Mouse (Mus musculus) forebrain, postnatal 0 days (tissue): ENCODE data around the gene Bag3. TPM values are rescaled to one million over a fixed set of nuclear protein-coding genes. Genes with fewer than 3 reads are reported as not detected.

Source experiments
- ATAC-seq: fragments of 200-750 bp; cut with Nextera tagmentation; 2 replicates; pipeline ENCODE4 v1.8.0; 2017; ENCODE audit warnings: mild to moderate bottlenecking, moderate library complexity
- DNase-seq: peaks from one replicate; pipeline ENCODE4 v3.0.0-alpha.2; 2015
- H3K27ac ChIP-seq: fragments of 300-500 bp; sonication (generic); 2 replicates; pipeline ENCODE4 v1.5.1; 2014; ENCODE audit warnings: low read depth, mild to moderate bottlenecking, antibody characterized with exemption, low read length, moderate library complexity, mixed read lengths
- H3K27me3 ChIP-seq: fragments of 300-500 bp; sonication (generic); 2 replicates; pipeline ENCODE4 v1.6.1; 2014; ENCODE audit warnings: mild to moderate bottlenecking, low read length, mixed read lengths; ENCODE audit not compliant: insufficient read depth
- H3K36me3 ChIP-seq: fragments of 300-500 bp; sonication (generic); 2 replicates; pipeline ENCODE4 v1.6.1; 2014; ENCODE audit warnings: mild to moderate bottlenecking, moderate library complexity; ENCODE audit not compliant: insufficient read depth
- H3K4me1 ChIP-seq: fragments of 300-500 bp; sonication (generic); 2 replicates; pipeline ENCODE4 v1.6.1; 2014; ENCODE audit warnings: antibody characterized with exemption; ENCODE audit not compliant: insufficient read depth
- H3K4me2 ChIP-seq: fragments of 300-500 bp; sonication (generic); 2 replicates; pipeline ENCODE4 v1.6.1; 2014; ENCODE audit warnings: low read depth, mild to moderate bottlenecking, moderate library complexity
- H3K4me3 ChIP-seq: fragments of 300-500 bp; sonication (generic); 2 replicates; pipeline ENCODE4 v1.5.1; 2014; ENCODE audit warnings: low read depth, low read length, mixed read lengths
- H3K9ac ChIP-seq: fragments of 300-500 bp; sonication (generic); 2 replicates; pipeline ENCODE4 v1.6.1; 2014; ENCODE audit warnings: mild to moderate bottlenecking
- H3K9me3 ChIP-seq: fragments of 300-500 bp; sonication (generic); 2 replicates; pipeline ENCODE4 v1.6.1; 2016; ENCODE audit warnings: low read length
- CTCF ChIP-seq: sonication (generic); IDR thresholded peaks from 2 replicates; pipeline ENCODE4 v1.5.1; 2016; ENCODE audit warnings: antibody characterized with exemption, control low read depth, low read depth
- WGBS: fragments of 180-500 bp; shearing (Covaris S2); extraction: QIAGEN DNeasy Blood & Tissue Kit; methylation state at CpG from one replicate; pipeline ENCODE4 v1.1.7; 2014; 5-methylcytosine and 5-hydroxymethylcytosine counted together
- polyA plus RNA-seq: library from polyadenylated mRNA; unstranded; fragments of >200 nt; fragmentation: Nextera tagmentation; extraction: Ambion mirVana; gene quantifications from 2 replicates; pipeline ENCODE4 v1.2.1, GENCODE M21; 2015
- total RNA-seq: library from RNA; depleted of rRNA; stranded (reverse); fragments of >200 nt; gene quantifications from 2 replicates; pipeline ENCODE4 v1.2.3, GENCODE M21; 2014

Gene Bag3
- total and polyA plus RNA-seq, 2 experiments from 2014 or later: 3.8 to 4.1 TPM

DNA sequence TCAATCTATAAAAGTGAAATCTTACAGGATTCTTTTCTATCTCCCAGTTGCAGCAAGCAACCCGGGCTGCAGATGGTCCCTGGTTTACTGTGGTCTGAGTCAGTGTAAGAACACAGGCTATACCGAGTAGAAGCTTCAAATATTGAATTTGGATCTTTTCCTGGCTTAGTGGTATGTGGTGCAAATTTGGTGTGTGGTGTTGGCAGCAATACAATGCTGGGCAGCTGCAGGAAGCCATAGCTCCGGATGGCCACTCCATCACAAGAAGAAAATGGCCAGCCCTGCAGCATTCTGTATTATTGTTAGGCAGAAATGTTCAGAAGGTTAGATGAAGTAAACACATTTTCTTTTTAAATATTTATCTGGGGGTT, 27.7 kb downstream of the Bag3 start:
- 15% methylated on average over 3 of the region's 3 CpGs for WGBS
- Histone ChIP-seq H3K36me3 (no peaks in the 10 kb centered on the region), H3K9ac (no peak overlapping the region), H3K4me3 (no peak overlapping the region), H3K27ac (peak overlapping the region; percentile 82), H3K4me2 (no peak overlapping the region), H3K27me3 (no peaks in the 10 kb centered on the region), H3K4me1 (peaks cover 10% of the 10 kb centered on the region; the same call in 1 of the 2 replicates), H3K9me3 (no peaks in the 10 kb centered on the region)
- TF ChIP-seq CTCF: no peak
- ATAC-seq: peak; percentile 38; the same call in 1 of the 2 replicates
- DNase-seq: peak; percentile 45

DNA sequence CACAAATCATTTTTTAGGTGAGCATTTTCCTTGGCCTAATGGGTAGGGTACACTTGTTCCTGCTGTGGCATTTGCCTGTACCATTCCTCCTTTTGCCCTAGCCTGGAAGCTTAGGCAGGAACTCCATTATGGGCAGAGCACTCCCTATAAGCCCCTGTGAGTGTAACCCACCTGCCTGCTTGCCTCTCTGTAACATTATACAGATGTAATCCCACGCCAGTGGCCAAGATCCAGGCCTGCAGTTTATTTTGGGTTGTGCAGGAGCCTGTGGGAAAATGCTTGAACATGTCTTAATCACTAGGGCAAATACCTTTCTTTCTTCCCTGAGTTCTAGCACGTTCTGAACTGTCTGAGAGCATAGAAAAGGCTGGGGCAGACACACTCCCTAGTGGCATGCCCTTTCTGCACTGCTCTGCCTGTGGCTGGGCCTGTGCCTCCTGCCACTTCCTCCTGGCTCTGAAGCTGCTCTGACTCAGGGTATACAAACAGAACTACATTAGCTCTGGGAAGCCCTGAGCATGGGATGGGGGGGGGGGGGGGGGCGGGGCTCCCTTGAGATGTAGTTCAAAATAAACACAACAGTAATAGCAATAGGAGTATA, 29.8 kb downstream of the Bag3 start:
- H3K4me2 ChIP-seq: no peak overlapping the region
- H3K36me3 ChIP-seq: no peaks in the 10 kb centered on the region
- peaks cover 10% of the 10 kb centered on the region; the same call in 1 of the 2 replicates for H3K4me1 ChIP-seq
- no peak overlapping the region for H3K27ac ChIP-seq
- H3K4me3 ChIP-seq: no peak overlapping the region
- no peaks in the 10 kb centered on the region for H3K9me3 ChIP-seq
- H3K9ac ChIP-seq: no peak overlapping the region
- DNase-seq (no peak), ATAC-seq (no peak)
- TF ChIP-seq CTCF: no peak
- H3K27me3 ChIP-seq: no peaks in the 10 kb centered on the region
- 46% methylated on average over 3 of the region's 3 CpGs for WGBS

- H3K27ac ChIP-seq: no peak overlapping the region
- no peak overlapping the region for H3K9ac ChIP-seq
- no peaks in the 10 kb centered on the region for H3K9me3 ChIP-seq
- no peak for ATAC-seq
- peaks cover 9% of the 10 kb centered on the region; the same call in 1 of the 2 replicates for H3K4me1 ChIP-seq
- no peaks in the 10 kb centered on the region for H3K27me3 ChIP-seq
- H3K4me2 ChIP-seq: no peak overlapping the region
- no peaks in the 10 kb centered on the region for H3K36me3 ChIP-seq
- no peak for DNase-seq
- H3K4me3 ChIP-seq: no peak overlapping the region
- TF ChIP-seq CTCF: no peak
- 85% methylated on average over 6 of the region's 6 CpGs for WGBS
These were observed 31.1 kb downstream of the Bag3 start for GRCm38 (mm10) chr7:128554502-128554901.

- DNase-seq (no peak), ATAC-seq (no peak)
- no peaks in the 10 kb centered on the region for H3K36me3 ChIP-seq
- H3K4me3 ChIP-seq: no peak overlapping the region
- H3K9ac ChIP-seq: no peak overlapping the region
- H3K9me3 ChIP-seq: no peaks in the 10 kb centered on the region
- whole genome bisulfite sequencing: 91% methylated on average over 5 of the region's 5 CpGs
- no peaks in the 10 kb centered on the region for H3K27me3 ChIP-seq
- H3K4me1 ChIP-seq: peaks cover 4% of the 10 kb centered on the region; the same call in 1 of the 2 replicates
- no peak overlapping the region for H3K27ac ChIP-seq
- TF ChIP-seq CTCF: no peak
- H3K4me2 ChIP-seq: no peak overlapping the region
These were observed 31.8 kb downstream of the Bag3 start for GRCm38 (mm10) chr7:128555141-128555750.

DNA sequence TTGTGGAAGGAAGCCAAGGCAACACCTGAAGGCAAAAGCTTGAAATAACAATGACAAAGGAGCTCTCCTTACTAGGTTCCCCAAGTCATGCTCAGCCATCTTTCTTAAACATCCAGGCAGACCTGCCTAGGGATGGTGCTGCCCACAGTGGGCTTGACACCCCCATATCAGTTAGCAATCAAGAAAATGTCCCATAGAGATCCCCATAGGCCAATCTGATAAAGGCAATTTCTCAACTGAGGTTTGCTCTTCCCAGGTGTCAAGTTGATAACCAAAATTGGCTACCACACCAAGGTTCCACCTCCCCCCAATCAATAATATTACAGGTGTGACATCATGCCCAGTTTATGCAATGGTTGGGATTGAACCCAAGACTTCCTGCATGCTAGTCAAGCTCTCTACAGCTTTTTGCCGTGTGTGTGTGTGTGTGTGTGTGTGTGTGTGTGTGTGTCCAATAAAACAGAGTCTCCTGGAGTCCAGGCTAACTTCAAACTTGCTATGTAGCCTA, 33.6 kb downstream of the Bag3 start:
- DNase-seq: no peak
- Histone ChIP-seq H3K36me3 (no peaks in the 10 kb centered on the region), H3K4me1 (no peaks in the 10 kb centered on the region), H3K9me3 (no peaks in the 10 kb centered on the region), H3K27me3 (no peaks in the 10 kb centered on the region), H3K27ac (no peak overlapping the region), H3K4me3 (no peak overlapping the region), H3K9ac (no peak overlapping the region), H3K4me2 (no peak overlapping the region)
- ATAC-seq: no peak
- WGBS: 85% methylated on average over 1 of the region's 1 CpGs
- TF ChIP-seq CTCF: no peak

DNA sequence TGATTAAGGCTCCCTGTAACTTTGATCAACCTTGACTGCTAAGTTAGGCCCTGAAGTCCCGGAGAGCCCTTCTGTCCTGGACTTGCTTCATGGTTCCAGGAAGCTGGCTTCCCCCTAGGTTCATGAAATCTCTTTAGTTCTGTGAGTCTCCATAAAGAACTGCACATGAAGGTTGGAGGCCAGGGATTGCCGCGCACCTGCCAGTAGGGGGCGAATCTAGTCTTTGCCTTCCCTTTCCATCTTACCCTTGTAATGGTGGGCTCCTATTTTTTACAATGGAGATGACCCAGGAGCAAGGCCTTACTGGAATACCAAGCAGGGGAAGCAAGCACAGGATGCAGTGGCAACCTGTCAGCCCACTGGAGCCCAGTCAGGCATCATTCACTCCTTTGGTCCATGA, 40.0 kb downstream of the Bag3 start:
- Histone ChIP-seq H3K27ac (no peak overlapping the region), H3K9ac (no peak overlapping the region), H3K4me1 (no peaks in the 10 kb centered on the region), H3K27me3 (no peaks in the 10 kb centered on the region), H3K36me3 (no peaks in the 10 kb centered on the region), H3K4me2 (no peak overlapping the region), H3K9me3 (no peaks in the 10 kb centered on the region), H3K4me3 (no peak overlapping the region)
- 52% methylated on average over 4 of the region's 4 CpGs for WGBS
- no peak for DNase-seq
- TF ChIP-seq CTCF: peak; percentile 51
- ATAC-seq: no peak

DNA sequence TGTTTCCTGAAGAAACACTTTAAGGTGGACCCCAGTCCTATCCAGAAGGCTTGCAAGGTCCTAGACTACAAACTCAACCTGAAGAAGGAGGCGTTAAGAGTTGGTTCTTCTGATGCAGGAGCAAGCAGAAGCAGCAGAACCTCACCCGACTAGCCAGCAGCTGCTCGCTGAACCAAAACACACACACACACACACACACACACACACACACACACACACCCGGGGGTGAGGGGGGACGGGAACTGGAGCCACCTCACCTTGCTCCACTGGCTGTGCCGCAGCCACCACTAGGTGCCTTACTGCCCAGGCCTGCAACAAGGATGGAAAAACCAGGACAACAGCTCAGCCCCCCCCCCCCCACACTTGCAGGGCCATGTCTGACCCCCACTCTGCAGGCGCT, 42.9 kb downstream of the Bag3 start:
- 83% methylated on average over 7 of the region's 7 CpGs for WGBS
- no peak overlapping the region for H3K4me3 ChIP-seq
- no peak overlapping the region for H3K4me2 ChIP-seq
- H3K9me3 ChIP-seq: no peaks in the 10 kb centered on the region
- H3K36me3 ChIP-seq: no peaks in the 10 kb centered on the region
- TF ChIP-seq CTCF: no peak
- no peak overlapping the region for H3K9ac ChIP-seq
- H3K27ac ChIP-seq: no peak overlapping the region
- H3K27me3 ChIP-seq: no peaks in the 10 kb centered on the region
- H3K4me1 ChIP-seq: no peaks in the 10 kb centered on the region
- DNase-seq (no peak), ATAC-seq (no peak)
